Comparison of ENCODE assay signal across 9 mouse cellular contexts in genomic region chr15:79607757-79608156, GRCm38 (mm10). TPM values are rescaled to one million over a fixed set of nuclear protein-coding genes. Genes with fewer than 3 reads are reported as not detected.
DNase-seq lines count a peak whose midpoint lies in the region; ATAC-seq and TF ChIP-seq lines count a peak whose summit lies in the region.
"Had no signal": no experiment of that assay in that cellular context is flagged by ENCODE, and none has a peak within 500 bp of the region (broad histone marks: within the 10 kb centered on the region; RNA-seq: fewer than 3 reads in every experiment).

No protein-coding gene starts in this region.

- H3K4me1 ChIP-seq in liver, adult 2 months (ENCODE audit: control insufficient read depth, insufficient read depth, low read length) = no peaks in the 10 kb centered on the region
- H3K4me1 ChIP-seq in olfactory bulb, adult 2 months (ENCODE audit: control insufficient read depth, insufficient read depth, low read length) = peaks cover 13% of the 10 kb centered on the region

- no peak overlapping the region for H3K4me3 ChIP-seq in liver, adult 2 months (ENCODE audit: insufficient read depth, low read depth, low read length)
- H3K4me3 ChIP-seq in olfactory bulb, adult 2 months (ENCODE audit: insufficient read depth, low read depth, low read length) = no peak overlapping the region
- H3K4me3 ChIP-seq: midbrain, embryonic 12.5 days had no signal

- DNase-seq in gastrocnemius, adult 18-20 months (ENCODE audit: low spot score) = peak; percentile 21
- DNase-seq in gastrocnemius, postnatal 4 days (ENCODE audit: low spot score in 2 of 2) = no peak
- DNase-seq in liver, adult 2 months (ENCODE audit: extremely low read depth, low read depth, low spot score) = peak; percentile 3
- DNase-seq in liver = no peak
- peak; percentile 1 for DNase-seq in Muller cell, postnatal 12 days (ENCODE audit: inconsistent ontology term)
- no peak for DNase-seq in urinary bladder, postnatal 4 days (ENCODE audit: low spot score in 2 of 2)

- H3K9ac ChIP-seq in liver, adult 2 months (ENCODE audit: low read depth, low read length) = no peak overlapping the region
- H3K9ac ChIP-seq: midbrain, embryonic 12.5 days had no signal

- no peak for TF ChIP-seq POLR2A in liver, adult 2 months (IDR thresholded peaks at IDR 0.05; ENCODE audit: extremely low read depth, insufficient read depth, low read length)
- TF ChIP-seq POLR2A in olfactory bulb, adult 2 months (IDR thresholded peaks at IDR 0.05; ENCODE audit: insufficient read depth, low read depth, low read length) = no peak

- 44% methylated on average over 2 of the region's 2 CpGs for WGBS in liver, adult 2 months
- WGBS in olfactory bulb, adult 2 months = 37% methylated on average over 2 of the region's 2 CpGs

- H3K27ac ChIP-seq in liver, adult 2 months (replicated peaks; ENCODE audit: insufficient read depth, low read depth, low read length) = no peak overlapping the region
- peak overlapping the region; percentile 20; the same call in 1 of the 2 replicates for H3K27ac ChIP-seq in olfactory bulb, adult 2 months (ENCODE audit: insufficient read depth, low read depth, low read length)
- H3K27ac ChIP-seq: midbrain, embryonic 12.5 days had no signal

- no peaks in the 10 kb centered on the region for H3K79me2 ChIP-seq in liver, adult 2 months (ENCODE audit: control insufficient read depth, insufficient read depth, low read length)

- ATAC-seq in granulocyte monocyte progenitor cell, adult 5-6 weeks (replicated peaks; ENCODE audit: poor library complexity, severe bottlenecking) = no peak

- no peaks in the 10 kb centered on the region for H3K36me3 ChIP-seq in liver, adult 2 months (ENCODE audit: control insufficient read depth, insufficient read depth, low read length)

- H3K27me3 ChIP-seq in liver, adult 2 months (ENCODE audit: control insufficient read depth, insufficient read depth, low read length) = peaks cover 6% of the 10 kb centered on the region; the same call in 1 of the 2 replicates

- TF ChIP-seq CTCF in liver, adult 2 months (IDR thresholded peaks at IDR 0.05; ENCODE audit: low read depth, low read length) = peak; percentile 15; the same call in 1 of the 2 replicates
- no peak for TF ChIP-seq CTCF in olfactory bulb, adult 2 months (IDR thresholded peaks at IDR 0.05; ENCODE audit: insufficient read depth, low read depth, low read length)

RNA-seq across cellular contexts. Expression of gene Dmc1, which starts 2.8 kb away (rescaled TPM):
- not detected for total RNA-seq in gastrocnemius, adult 18-20 months (2021)
- total RNA-seq in gastrocnemius, postnatal 4 days (2021) = 1 to 10 TPM; 1.7 to 3.6 TPM
- 0.09 TPM in 1 of 2 replicates, not detected in the other for total RNA-seq in liver, adult 2 months (2014; rRNA removed)
- polyA plus RNA-seq in liver, adult 2 months (2012; rRNA removed) = not detected in 2 replicates
- polyA plus RNA-seq in olfactory bulb, adult 2 months (2012; ENCODE audit: insufficient read depth, insufficient read length, low replicate concordance, missing spikeins) = not detected in 2 replicates
- total RNA-seq in granulocyte monocyte progenitor cell, adult 5-6 weeks (2014; fragmentation: Nextera tagmentation) = 2.1 and 5.4 TPM in 2 replicates
- 4.8 and 4.9 TPM in 2 replicates for total RNA-seq in granulocyte monocyte progenitor cell, adult 5-6 weeks (2017)

RNA-seq across cellular contexts. Expression of gene Fam227a, which starts 51.0 kb away (rescaled TPM):
- under 1 TPM; 0.46 to 0.69 TPM for total RNA-seq in gastrocnemius, adult 18-20 months (2021)
- total RNA-seq in gastrocnemius, postnatal 4 days (2021) = 1 to 10 TPM; 1.7 to 2.1 TPM
- 0.83 and 1.1 TPM in 2 replicates for total RNA-seq in liver, adult 2 months (2014; rRNA removed)
- polyA plus RNA-seq in liver, adult 2 months (2012; rRNA removed) = 0.14 and 0.20 TPM in 2 replicates
- polyA plus RNA-seq in olfactory bulb, adult 2 months (2012; ENCODE audit: insufficient read depth, insufficient read length, low replicate concordance, missing spikeins) = not detected in 2 replicates
- 0.85 and 6.5 TPM in 2 replicates for total RNA-seq in granulocyte monocyte progenitor cell, adult 5-6 weeks (2014; fragmentation: Nextera tagmentation)
- 1.8 and 2.3 TPM in 2 replicates for total RNA-seq in granulocyte monocyte progenitor cell, adult 5-6 weeks (2017)

RNA-seq across cellular contexts. Expression of gene Cby1, which starts 51.2 kb away (rescaled TPM):
- 10 to 100 TPM; 13.4 to 15.2 TPM for total RNA-seq in gastrocnemius, adult 18-20 months (2021)
- 10 to 100 TPM; 29.9 to 32.1 TPM for total RNA-seq in gastrocnemius, postnatal 4 days (2021)
- 6.6 and 6.8 TPM in 2 replicates for total RNA-seq in liver, adult 2 months (2014; rRNA removed)
- polyA plus RNA-seq in liver, adult 2 months (2012; rRNA removed) = 3.3 and 4.4 TPM in 2 replicates
- not detected in 2 replicates for polyA plus RNA-seq in olfactory bulb, adult 2 months (2012; ENCODE audit: insufficient read depth, insufficient read length, low replicate concordance, missing spikeins)
- total RNA-seq in granulocyte monocyte progenitor cell, adult 5-6 weeks (2014; fragmentation: Nextera tagmentation) = 17.9 and 35.2 TPM in 2 replicates
- 32.0 and 45.5 TPM in 2 replicates for total RNA-seq in granulocyte monocyte progenitor cell, adult 5-6 weeks (2017)

Comparison
In these comparisons a context has a peak if more than half of its experiments do, and no peak if none do; other contexts are left out.
1. DNase-seq: peak in gastrocnemius, adult 18-20 months (single experiment), liver, adult 2 months (single experiment) and Muller cell, postnatal 12 days (single experiment); none in gastrocnemius, postnatal 4 days (0 of 2), liver (single experiment) and urinary bladder, postnatal 4 days (0 of 2).